Mouse (Mus musculus) CH12.LX (cell line): ENCODE measurements around the gene Astn2. TPM values are rescaled to one million over a fixed set of nuclear protein-coding genes. Genes with fewer than 3 reads are reported as not detected.

Source experiments
- DNase-seq: peaks from one replicate; pipeline ENCODE4 v3.0.0-alpha.2; 2013; ENCODE audit errors: extremely low read depth
- H3K27ac ChIP-seq: 2 replicates; pipeline ENCODE4 v1.5.1; 2012; ENCODE audit warnings: low read depth, mild to moderate bottlenecking, control low read depth, moderate library complexity; ENCODE audit not compliant: insufficient read depth
- H3K27me3 ChIP-seq: replicated peaks from 2 replicates; pipeline ENCODE3; 2012; ENCODE audit warnings: inconsistent platforms
- H3K36me3 ChIP-seq, 2 experiments: replicated peaks in 1 of 2; 2 replicates each; pipeline versions ENCODE3 to v1.6.1; 2012; ENCODE audit warnings: inconsistent platforms in 1 of 2, low read length in 1 of 2, mild to moderate bottlenecking in 1 of 2, mixed read lengths in 1 of 2, moderate library complexity in 1 of 2; ENCODE audit not compliant: control insufficient read depth in 1 of 2, insufficient read depth in 1 of 2
- H3K4me1 ChIP-seq, 2 experiments: 2 replicates each; pipeline ENCODE4 v1.6.1; 2012; ENCODE audit warnings: inconsistent platforms in 1 of 2, moderate library complexity in 1 of 2; ENCODE audit not compliant: insufficient read depth in 2 of 2, control insufficient read depth in 1 of 2
- H3K4me2 ChIP-seq: 2 replicates; pipeline ENCODE4 v1.6.1; 2012; ENCODE audit warnings: low read depth, mild to moderate bottlenecking, control low read depth; ENCODE audit not compliant: poor library complexity, insufficient read depth, severe bottlenecking
- H3K4me3 ChIP-seq, 3 experiments: fragments of 150-350 bp in 1 of 3; sonication (generic) in 1 of 3; replicated peaks in 1 of 3; 2 replicates each; pipeline versions ENCODE3 to v1.5.1; 2011 to 2012; ENCODE audit warnings: low read depth in 2 of 3, low read length in 2 of 3, mild to moderate bottlenecking in 2 of 3, moderate library complexity in 2 of 3, control low read depth in 1 of 3, improper control_type of control experiment in 1 of 3, inconsistent platforms in 1 of 3, mixed read lengths in 1 of 3; ENCODE audit not compliant: poor library complexity in 1 of 3
- H3K79me2 ChIP-seq: replicated peaks from 2 replicates; pipeline ENCODE4 v1.6.1; 2012; ENCODE audit warnings: mild to moderate bottlenecking, moderate library complexity; ENCODE audit not compliant: control insufficient read depth, poor library complexity, insufficient read depth, severe bottlenecking; ENCODE audit errors: extremely low read depth
- H3K9ac ChIP-seq: 2 replicates; pipeline ENCODE4 v1.6.1; 2012; ENCODE audit warnings: low read depth, mild to moderate bottlenecking, control low read depth, moderate library complexity; ENCODE audit not compliant: insufficient read depth
- H3K9me3 ChIP-seq: replicated peaks from 2 replicates; pipeline ENCODE3; 2012; ENCODE audit warnings: low read length, inconsistent platforms, mixed read lengths
- BHLHE40 ChIP-seq: IDR thresholded peaks from 2 replicates; pipeline ENCODE4 v1.6.1; 2011; ENCODE audit warnings: mild to moderate bottlenecking, low read depth, low read length, improper control_type of control experiment
- CHD1 ChIP-seq: IDR thresholded peaks from 2 replicates; pipeline ENCODE4 v1.6.1; 2012; ENCODE audit warnings: low read depth, low read length, improper control_type of control experiment, inconsistent platforms
- CHD2 ChIP-seq: IDR thresholded peaks from 2 replicates; pipeline ENCODE4 v1.6.1; 2011; ENCODE audit warnings: low read length, improper control_type of control experiment
- E2F4 ChIP-seq: IDR thresholded peaks from 2 replicates; pipeline ENCODE4 v1.6.1; 2011; ENCODE audit warnings: low read depth, low read length, improper control_type of control experiment; ENCODE audit not compliant: insufficient replicate concordance
- ELF1 ChIP-seq: IDR thresholded peaks from 2 replicates; pipeline ENCODE4 v1.6.1; 2014; ENCODE audit warnings: low read depth, mild to moderate bottlenecking, inconsistent platforms, low read length, improper control_type of control experiment
- ETS1 ChIP-seq: conservative IDR thresholded peaks from 2 replicates; pipeline ENCODE4 v1.6.1; 2012; ENCODE audit warnings: low read depth, mild to moderate bottlenecking, inconsistent platforms, low read length, improper control_type of control experiment, moderate library complexity
- GABPA ChIP-seq: IDR thresholded peaks from 2 replicates; pipeline ENCODE4 v1.6.1; 2012; ENCODE audit warnings: low read depth, low read length, improper control_type of control experiment, inconsistent platforms; ENCODE audit not compliant: insufficient replicate concordance
- HCFC1 ChIP-seq: IDR thresholded peaks from 2 replicates; pipeline ENCODE4 v1.6.1; 2012; ENCODE audit warnings: low read depth, mild to moderate bottlenecking, inconsistent platforms, low read length, improper control_type of control experiment
- IRF4 ChIP-seq: IDR thresholded peaks from 2 replicates; pipeline ENCODE4 v1.6.1; 2014; ENCODE audit warnings: low read depth, mild to moderate bottlenecking, inconsistent platforms, low read length, improper control_type of control experiment
- JUN ChIP-seq: IDR thresholded peaks from 2 replicates; pipeline ENCODE4 v1.6.1; 2011; ENCODE audit warnings: low read depth, mild to moderate bottlenecking, low read length, improper control_type of control experiment, moderate library complexity; ENCODE audit not compliant: insufficient read depth
- JUND ChIP-seq: conservative IDR thresholded peaks from 2 replicates; pipeline ENCODE4 v1.6.1; 2011; ENCODE audit warnings: low read depth, low read length, improper control_type of control experiment
- KAT2A ChIP-seq: IDR thresholded peaks from 2 replicates; pipeline ENCODE4 v1.6.1; 2012; ENCODE audit warnings: low read length, improper control_type of control experiment, inconsistent platforms; ENCODE audit not compliant: insufficient replicate concordance
- MXI1 ChIP-seq: IDR thresholded peaks from 2 replicates; pipeline ENCODE4 v1.6.1; 2011; ENCODE audit warnings: mild to moderate bottlenecking, low read depth, low read length, improper control_type of control experiment
- MYC ChIP-seq: IDR thresholded peaks from 2 replicates; pipeline ENCODE4 v1.6.1; 2011; ENCODE audit warnings: low read depth, mild to moderate bottlenecking, improper control_type of control experiment, low read length
- POLR2A ChIP-seq: IDR thresholded peaks from 2 replicates; pipeline ENCODE4 v1.6.1; 2011; ENCODE audit warnings: low read depth, mild to moderate bottlenecking, improper control_type of control experiment, low read length
- SMC3 ChIP-seq: IDR thresholded peaks from 2 replicates; pipeline ENCODE4 v1.6.1; 2011; ENCODE audit warnings: low read depth, low read length, improper control_type of control experiment
- TBP ChIP-seq: conservative IDR thresholded peaks from 2 replicates; pipeline ENCODE4 v1.6.1; 2011; ENCODE audit warnings: low read depth, low read length, improper control_type of control experiment
- ZKSCAN1 ChIP-seq: IDR thresholded peaks from 2 replicates; pipeline ENCODE4 v1.6.1; 2012; ENCODE audit warnings: low read depth, inconsistent platforms, low read length, improper control_type of control experiment, borderline replicate concordance
- dilution Hi-C: fragments of 300-500 bp; cut with MboI; formaldehyde crosslinking; loops from 2 replicates; pipeline ENCODE4 v1.14.3; 2020; ENCODE audit warnings: low sequenced_read_pairs; ENCODE audit not compliant: extremely low pct_unique_long_range_greater_than_20kb, extremely low pct_ligation_motif_present
- in situ Hi-C: fragments of 300-500 bp; cut with MboI; formaldehyde crosslinking; loops from 3 replicates; pipeline ENCODE4 v1.14.3; 2019; ENCODE audit warnings: low sequenced_read_pairs, low pct_ligation_motif_present, low pct_unique_long_range_greater_than_20kb, mixed read lengths
- polyA plus RNA-seq: library from polyadenylated mRNA; unstranded; fragments of >175 nt; gene quantifications from 2 replicates; pipeline ENCODE4 v1.2.1, GENCODE M21; 2012; ENCODE audit warnings: low read depth; ENCODE audit not compliant: insufficient read length
- total RNA-seq, 2 experiments: library from RNA; depleted of rRNA; stranded (reverse); fragments of 300-350 nt in 1 of 2; fragments of >200 nt in 1 of 2; gene quantifications; 2 replicates each; pipeline ENCODE4 v1.2.3; 2012 to 2014

Gene Astn2
- total and polyA plus RNA-seq, 3 experiments: not detected

- H3K9me3 ChIP-seq: peaks cover 55% of the 10 kb centered on the region
- H3K27ac ChIP-seq: no peak overlapping the region
- no peaks in the 10 kb centered on the region for H3K79me2 ChIP-seq
- H3K36me3 ChIP-seq: no peaks in the 10 kb centered on the region
- no peaks in the 10 kb centered on the region for H3K4me1 ChIP-seq
- H3K27me3 ChIP-seq: no peaks in the 10 kb centered on the region
- H3K4me3 ChIP-seq: no peak overlapping the region
- no peak for DNase-seq
- dilution Hi-C loops: no loop called here
- in situ Hi-C loops: no loop called here
- TF ChIP-seq E2F4 (no peak), MXI1 (no peak), CHD1 (no peak), ETS1 (no peak), POLR2A (no peak), JUN (no peak), IRF4 (no peak), SMC3 (no peak), JUND (no peak), TBP (no peak), MYC (no peak), KAT2A (no peak), HCFC1 (no peak)
- no peak overlapping the region for H3K4me2 ChIP-seq
- no peak overlapping the region for H3K9ac ChIP-seq
These were observed 374.5 kb downstream of the Astn2 start for GRCm38 (mm10) chr4:66029901-66030300.

- H3K79me2 ChIP-seq: no peaks in the 10 kb centered on the region
- TF ChIP-seq GABPA (no peak), CHD2 (no peak), ZKSCAN1 (no peak), ELF1 (no peak), BHLHE40 (no peak), MYC (no peak), E2F4 (no peak)
- no peak overlapping the region for H3K4me2 ChIP-seq
- peaks cover 62% of the 10 kb centered on the region for H3K9me3 ChIP-seq
- dilution Hi-C loops (no loop called here), in situ Hi-C loops (no loop called here)
- no peaks in the 10 kb centered on the region for H3K36me3 ChIP-seq
- H3K4me3 ChIP-seq: no peak overlapping the region
- no peak overlapping the region for H3K9ac ChIP-seq
- H3K4me1 ChIP-seq: no peaks in the 10 kb centered on the region
- H3K27me3 ChIP-seq: no peaks in the 10 kb centered on the region
- DNase-seq: no peak
- no peak overlapping the region for H3K27ac ChIP-seq
These were observed 376.5 kb downstream of the Astn2 start for GRCm38 (mm10) chr4:66027866-66028265.
